Mouse (Mus musculus) lung, embryonic 16.5 days (tissue): ENCODE data around the gene Slc35b3. TPM values are rescaled to one million over a fixed set of nuclear protein-coding genes. Genes with fewer than 3 reads are reported as not detected.
A peak's percentile ranks its signal among the peaks of the same experiment; 100 is the strongest.

Experiments
- ATAC-seq: fragments of 200-750 bp; cut with Nextera tagmentation; 2 replicates; pipeline ENCODE4 v1.8.0; 2017; ENCODE audit warnings: low read depth, mild to moderate bottlenecking, moderate library complexity
- H3K27ac ChIP-seq: fragments of 300-500 bp; sonication (generic); 2 replicates; pipeline ENCODE4 v1.5.1; 2014; ENCODE audit warnings: mild to moderate bottlenecking, control low read depth, low read length
- H3K27me3 ChIP-seq: fragments of 300-500 bp; sonication (generic); 2 replicates; pipeline ENCODE4 v1.6.1; 2014; ENCODE audit warnings: low read depth, low read length, mixed read lengths; ENCODE audit not compliant: control insufficient read depth, insufficient read depth
- H3K36me3 ChIP-seq: fragments of 300-500 bp; sonication (generic); 2 replicates; pipeline ENCODE4 v1.6.1; 2014; ENCODE audit warnings: low read length; ENCODE audit not compliant: control insufficient read depth, insufficient read depth
- H3K4me1 ChIP-seq: fragments of 300-500 bp; sonication (generic); replicated peaks from 2 replicates; pipeline ENCODE4 v1.6.1; 2014; ENCODE audit warnings: low read length, mixed read lengths; ENCODE audit not compliant: control insufficient read depth, insufficient read depth
- H3K4me2 ChIP-seq: fragments of 300-500 bp; sonication (generic); 2 replicates; pipeline ENCODE4 v1.6.1; 2014; ENCODE audit warnings: low read depth, low read length, control low read depth
- H3K4me3 ChIP-seq: fragments of 300-500 bp; sonication (generic); 2 replicates; pipeline ENCODE4 v1.5.1; 2014; ENCODE audit warnings: mild to moderate bottlenecking, low read length, control low read depth
- H3K9ac ChIP-seq: fragments of 300-500 bp; sonication (generic); 2 replicates; pipeline ENCODE4 v1.6.1; 2014; ENCODE audit warnings: low read length, control low read depth
- H3K9me3 ChIP-seq: fragments of 300-500 bp; sonication (generic); 2 replicates; pipeline ENCODE4 v1.6.1; 2016; ENCODE audit warnings: low read length; ENCODE audit not compliant: control insufficient read depth
- WGBS: fragments of 180-500 bp; shearing (Covaris S2); extraction: QIAGEN DNeasy Blood & Tissue Kit; methylation state at CpG from one replicate; pipeline ENCODE4 v1.1.7; 2014; 5-methylcytosine and 5-hydroxymethylcytosine counted together
- polyA plus RNA-seq: library from polyadenylated mRNA; unstranded; fragments of >200 nt; fragmentation: Nextera tagmentation; extraction: Ambion mirVana; gene quantifications from 2 replicates; pipeline ENCODE4 v1.2.1, GENCODE M21; 2015

Slc35b3 gene
- 34.5 and 38.8 TPM in 2 replicates for polyA plus RNA-seq

DNA sequence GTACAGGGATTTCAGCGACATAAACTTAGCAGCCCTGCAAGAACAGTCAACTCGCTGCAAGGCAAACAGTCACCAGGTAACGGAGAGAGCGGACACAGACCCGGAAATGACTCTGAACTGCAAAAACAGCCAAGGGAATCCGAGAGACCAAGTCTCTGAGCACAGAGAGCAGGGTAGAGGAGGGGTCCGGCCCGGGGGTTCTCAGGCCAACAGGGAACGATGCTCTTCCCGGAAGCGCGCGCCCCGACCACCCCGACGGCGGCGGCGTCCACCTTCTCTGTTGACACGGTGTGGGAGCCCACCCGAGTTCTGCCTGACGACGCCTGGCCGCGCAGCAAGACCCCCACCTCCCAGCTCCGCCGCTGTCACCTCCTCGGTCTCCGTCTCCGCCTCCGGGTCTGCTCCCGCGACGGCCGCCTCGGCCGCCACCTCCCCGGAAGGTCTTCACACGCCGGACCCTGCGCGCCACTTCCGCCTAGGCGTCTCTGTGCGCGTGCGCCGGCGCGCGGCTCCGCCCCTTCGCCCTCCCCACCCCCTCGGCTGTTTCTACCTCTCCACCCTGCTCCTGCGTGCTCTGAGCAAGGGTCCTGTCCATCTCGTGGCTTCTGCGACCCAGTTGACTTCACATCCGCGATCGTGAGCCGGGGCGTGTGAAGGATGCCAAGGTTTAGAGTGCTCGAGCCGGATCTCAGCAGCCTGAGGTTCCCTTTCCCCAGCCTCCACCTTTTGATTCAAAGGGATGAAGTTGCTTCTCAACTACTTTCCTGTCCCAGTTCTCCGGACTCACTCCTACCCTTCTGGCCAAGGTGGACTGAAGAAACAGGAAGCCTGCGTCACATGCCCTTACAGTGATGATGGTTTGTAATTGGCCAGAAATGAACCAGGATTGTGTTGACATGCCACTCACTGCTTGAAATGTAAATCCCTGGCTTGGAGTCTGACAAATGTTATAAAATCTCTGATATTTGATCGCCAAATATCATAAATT lies at the start of gene Slc35b3:
Slc35b3 (minus strand) TSS at position 813 of the 988 bp plus-strand sequence.
- Histone ChIP-seq H3K4me3 (peak within 1 kb of the TSS; percentile 67), H3K4me1 (peaks cover 25% of the 10 kb centered on the region), H3K27me3 (no peaks in the 10 kb centered on the region), H3K27ac (peak within 1 kb of the TSS; percentile 82), H3K36me3 (peaks cover 3% of the 10 kb centered on the region), H3K9me3 (no peaks in the 10 kb centered on the region), H3K4me2 (peak within 1 kb of the TSS; percentile 76), H3K9ac (peak within 1 kb of the TSS; percentile 86)
- ATAC-seq: peak; percentile 99
- 2% methylated on average over 58 of the region's 67 CpGs for WGBS

DNA sequence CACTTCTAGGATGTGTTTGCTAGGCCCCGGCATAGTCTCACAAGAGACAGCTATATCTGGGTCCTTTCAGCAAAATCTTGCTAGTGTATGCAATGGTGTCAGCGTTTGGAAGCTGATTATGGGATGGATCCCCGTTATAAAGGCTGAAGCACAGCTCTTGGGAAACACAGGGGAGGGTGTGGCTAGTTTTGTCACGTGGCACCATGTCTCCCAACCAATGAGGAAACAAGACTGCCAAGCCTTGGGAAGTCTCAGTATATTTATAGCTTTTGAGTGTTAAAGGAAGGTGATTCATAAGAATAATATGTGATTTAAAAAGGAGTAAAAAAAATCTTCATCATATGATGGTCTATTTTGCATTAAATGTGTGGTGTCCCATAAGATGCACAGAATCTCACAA lies 49.6 kb upstream of the Slc35b3 start:
- H3K4me1 ChIP-seq: no peaks in the 10 kb centered on the region
- no peaks in the 10 kb centered on the region for H3K36me3 ChIP-seq
- H3K4me3 ChIP-seq: no peak overlapping the region
- no peak overlapping the region for H3K9ac ChIP-seq
- no peaks in the 10 kb centered on the region for H3K27me3 ChIP-seq
- no peak for ATAC-seq
- no peak overlapping the region for H3K4me2 ChIP-seq
- 74% methylated on average over 4 of the region's 4 CpGs for WGBS
- no peak overlapping the region for H3K27ac ChIP-seq
- no peaks in the 10 kb centered on the region for H3K9me3 ChIP-seq

DNA sequence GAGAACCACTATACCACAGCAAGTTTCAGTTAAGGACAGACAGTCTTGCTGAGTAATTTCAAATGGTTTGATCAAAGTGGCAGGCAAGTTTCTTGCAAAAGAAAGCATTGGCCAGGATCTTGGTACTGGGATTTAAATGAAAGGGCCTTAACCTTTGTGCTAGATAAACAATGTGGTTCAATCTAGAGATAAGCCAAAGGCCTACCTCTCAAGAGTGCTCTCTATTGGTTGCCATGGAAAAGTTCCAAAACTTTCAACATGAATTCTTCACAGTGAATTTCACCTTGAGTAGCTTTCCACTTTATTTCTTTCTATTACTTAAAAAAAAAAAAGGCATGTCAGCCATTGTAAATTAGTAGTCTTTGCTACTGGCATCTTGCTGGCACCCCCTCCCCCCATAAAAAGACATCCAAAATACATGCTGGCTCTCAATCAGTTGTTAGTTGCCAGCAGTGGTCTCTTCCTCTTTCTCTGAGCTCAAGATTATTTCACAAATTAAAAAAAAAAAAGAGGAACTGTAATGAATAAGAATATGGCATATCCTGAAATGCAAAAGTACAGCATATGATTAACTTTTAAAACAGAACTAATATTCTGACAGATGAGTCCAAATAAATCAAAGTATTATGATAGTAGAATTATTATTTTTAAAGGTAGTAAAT lies 42.6 kb upstream of the Slc35b3 start:
- Histone ChIP-seq H3K27me3 (no peaks in the 10 kb centered on the region), H3K27ac (no peak overlapping the region), H3K9me3 (no peaks in the 10 kb centered on the region), H3K4me1 (no peaks in the 10 kb centered on the region), H3K4me3 (no peak overlapping the region), H3K4me2 (no peak overlapping the region), H3K36me3 (no peaks in the 10 kb centered on the region), H3K9ac (no peak overlapping the region)
- ATAC-seq: no peak

DNA sequence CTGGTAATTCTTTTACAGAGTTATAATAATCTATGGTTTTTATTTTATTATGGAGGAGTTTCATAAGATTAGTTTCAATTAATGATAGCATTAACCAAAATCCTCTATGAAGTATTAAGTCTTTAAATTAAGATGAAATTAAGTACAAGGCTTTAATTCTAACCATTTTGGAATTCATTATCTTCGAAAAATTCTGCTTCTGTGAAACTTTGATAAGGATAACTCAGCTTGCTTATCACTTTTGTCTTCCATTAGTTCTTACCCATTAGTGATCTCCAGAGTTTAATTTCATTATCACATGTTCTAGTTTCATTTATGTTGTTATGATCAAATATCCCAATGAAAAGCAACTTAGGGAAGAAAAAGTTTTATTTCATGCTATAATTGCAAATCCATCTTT lies 41.7 kb upstream of the Slc35b3 start:
- H3K4me1 ChIP-seq: no peaks in the 10 kb centered on the region
- H3K36me3 ChIP-seq: no peaks in the 10 kb centered on the region
- H3K4me2 ChIP-seq: no peak overlapping the region
- no peaks in the 10 kb centered on the region for H3K27me3 ChIP-seq
- 51% methylated on average over 1 of the region's 1 CpGs for WGBS
- H3K9me3 ChIP-seq: no peaks in the 10 kb centered on the region
- no peak overlapping the region for H3K9ac ChIP-seq
- H3K27ac ChIP-seq: no peak overlapping the region
- no peak overlapping the region for H3K4me3 ChIP-seq
- no peak for ATAC-seq

DNA sequence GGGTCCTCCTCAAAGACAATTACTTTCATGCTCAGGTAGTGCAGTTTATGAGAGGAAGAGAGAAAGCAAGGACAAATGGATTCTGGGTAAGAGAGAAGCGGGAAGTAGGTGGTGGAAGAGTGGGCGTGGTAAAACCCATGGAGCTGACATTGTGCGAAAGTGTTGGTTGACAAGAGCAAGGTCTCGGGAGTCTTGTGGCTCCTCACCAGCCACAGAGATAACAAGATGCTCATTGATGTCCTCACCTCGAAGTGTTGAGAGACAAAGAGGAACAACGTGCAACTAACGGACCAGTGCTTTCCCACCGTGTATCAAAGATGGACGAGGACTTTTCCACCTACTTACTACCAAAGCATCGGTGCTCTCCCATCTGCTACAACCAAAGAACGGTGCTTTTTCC lies 40.8 kb upstream of the Slc35b3 start:
- Histone ChIP-seq H3K4me2 (no peak overlapping the region), H3K4me1 (no peaks in the 10 kb centered on the region), H3K36me3 (no peaks in the 10 kb centered on the region), H3K9ac (no peak overlapping the region), H3K27me3 (no peaks in the 10 kb centered on the region), H3K27ac (no peak overlapping the region), H3K4me3 (no peak overlapping the region), H3K9me3 (no peaks in the 10 kb centered on the region)
- 71% methylated on average over 11 of the region's 11 CpGs for WGBS
- ATAC-seq: no peak

DNA sequence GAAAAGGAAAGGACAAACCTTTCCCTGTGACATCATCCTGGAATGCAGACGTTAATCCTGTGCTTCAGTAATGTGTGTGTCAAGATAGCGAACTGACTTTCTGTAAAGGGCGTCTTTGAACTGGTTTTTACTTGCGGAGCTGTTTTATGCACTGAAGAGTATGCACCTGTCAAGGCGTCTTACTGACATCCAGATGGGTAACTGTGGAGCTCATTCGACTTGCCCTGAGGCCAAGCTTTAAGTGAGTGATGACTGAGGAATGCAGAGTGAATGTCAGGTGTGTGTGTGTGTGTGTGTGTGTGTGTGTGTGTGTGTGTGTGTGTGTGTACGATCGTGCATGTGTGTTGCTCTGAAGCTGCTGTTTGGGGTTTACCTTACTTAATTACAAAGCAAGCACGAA lies 38.3 kb upstream of the Slc35b3 start:
- no peaks in the 10 kb centered on the region for H3K27me3 ChIP-seq
- H3K27ac ChIP-seq: no peak overlapping the region
- no peak overlapping the region for H3K9ac ChIP-seq
- WGBS: 51% methylated on average over 9 of the region's 9 CpGs
- no peaks in the 10 kb centered on the region for H3K4me1 ChIP-seq
- H3K4me3 ChIP-seq: no peak overlapping the region
- no peaks in the 10 kb centered on the region for H3K36me3 ChIP-seq
- no peak overlapping the region for H3K4me2 ChIP-seq
- no peak for ATAC-seq
- H3K9me3 ChIP-seq: no peaks in the 10 kb centered on the region

DNA sequence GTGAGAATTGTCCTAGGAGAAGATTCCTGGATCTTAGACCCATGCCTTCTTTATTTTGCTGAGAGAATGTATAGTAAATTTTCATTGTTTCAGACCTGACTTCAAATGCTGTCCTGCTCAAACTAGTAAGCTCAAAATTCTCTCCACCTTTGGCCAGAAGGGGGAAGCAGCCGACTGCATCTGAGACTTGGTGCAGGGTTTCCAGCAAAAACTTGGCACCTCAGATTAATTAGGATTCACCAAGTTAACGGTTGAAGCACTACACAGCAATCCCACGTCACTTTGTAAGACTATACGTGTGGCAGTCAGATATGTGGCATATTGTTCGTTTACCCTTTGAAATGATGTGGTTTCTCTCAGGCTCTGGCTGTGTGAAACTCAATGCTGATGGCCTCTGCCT lies 31.9 kb upstream of the Slc35b3 start:
- no peaks in the 10 kb centered on the region for H3K27me3 ChIP-seq
- WGBS: 22% methylated on average over 5 of the region's 5 CpGs
- no peak overlapping the region for H3K9ac ChIP-seq
- H3K9me3 ChIP-seq: no peaks in the 10 kb centered on the region
- no peaks in the 10 kb centered on the region for H3K36me3 ChIP-seq
- no peaks in the 10 kb centered on the region for H3K4me1 ChIP-seq
- no peak overlapping the region for H3K4me2 ChIP-seq
- H3K4me3 ChIP-seq: no peak overlapping the region
- H3K27ac ChIP-seq: no peak overlapping the region
- ATAC-seq: no peak

DNA sequence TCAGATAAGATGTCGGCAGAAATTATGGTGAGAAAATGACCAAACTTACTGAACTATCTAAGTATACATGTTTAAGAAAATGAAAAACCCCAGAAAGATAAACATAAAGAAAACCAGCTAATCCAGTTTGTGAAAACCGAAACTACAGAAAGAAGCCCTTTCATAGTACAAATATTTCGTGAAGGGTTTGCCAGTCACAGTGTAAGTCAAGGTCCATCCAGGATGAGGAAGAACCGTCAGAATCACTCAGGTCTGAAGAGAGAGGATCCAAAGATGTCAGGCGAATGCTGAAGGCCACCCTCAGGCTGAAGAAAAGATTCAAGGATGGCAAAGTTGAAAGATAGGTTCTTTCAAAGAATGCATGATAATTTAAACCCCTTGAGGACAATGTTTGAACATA lies 23.1 kb upstream of the Slc35b3 start:
- 48% methylated on average over 5 of the region's 5 CpGs for WGBS
- Histone ChIP-seq H3K4me2 (no peak overlapping the region), H3K4me1 (no peaks in the 10 kb centered on the region)

DNA sequence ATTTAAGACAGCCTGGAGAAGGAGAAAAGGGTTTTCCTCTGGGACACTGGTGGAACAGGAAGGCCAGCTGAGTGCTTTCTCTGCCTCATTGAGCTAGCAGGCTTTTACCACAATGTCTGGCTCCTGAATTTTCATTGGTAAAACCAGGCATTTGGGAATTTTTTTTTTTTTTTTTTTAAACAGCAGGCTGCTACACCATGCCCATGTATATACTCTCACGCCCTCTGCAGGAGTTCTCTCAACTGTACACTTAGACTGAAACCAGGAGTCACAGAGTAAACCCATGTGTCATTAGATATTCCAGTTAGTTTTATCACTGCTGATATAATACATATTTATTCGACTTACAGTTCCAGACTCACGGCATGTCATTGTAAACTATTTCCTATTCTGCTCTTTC lies 20.2 kb upstream of the Slc35b3 start:
- no peak overlapping the region for H3K9ac ChIP-seq
- ATAC-seq: no peak
- no peak overlapping the region for H3K4me2 ChIP-seq
- no peaks in the 10 kb centered on the region for H3K27me3 ChIP-seq
- 51% methylated on average over 3 of the region's 3 CpGs for WGBS
- H3K4me3 ChIP-seq: no peak overlapping the region
- H3K27ac ChIP-seq: no peak overlapping the region
- H3K9me3 ChIP-seq: no peaks in the 10 kb centered on the region
- H3K36me3 ChIP-seq: no peaks in the 10 kb centered on the region
- H3K4me1 ChIP-seq: no peaks in the 10 kb centered on the region

More for the DNA sequence above, 23.1 kb upstream of the Slc35b3 start:
- H3K4me3 ChIP-seq: no peak overlapping the region
- no peak for ATAC-seq
- H3K9ac ChIP-seq: no peak overlapping the region
- no peaks in the 10 kb centered on the region for H3K27me3 ChIP-seq
- no peak overlapping the region for H3K27ac ChIP-seq
- no peaks in the 10 kb centered on the region for H3K9me3 ChIP-seq
- no peaks in the 10 kb centered on the region for H3K36me3 ChIP-seq
